ENCODE assay signal across 16 mouse cellular contexts in genomic region chr5:92712621-92713395, GRCm38 (mm10). TPM values are rescaled to one million over a fixed set of nuclear protein-coding genes. Genes with fewer than 3 reads are reported as not detected.
DNase-seq lines count a peak whose midpoint lies in the region; ATAC-seq and TF ChIP-seq lines count a peak whose summit lies in the region.
"Had no signal": no experiment of that assay in that cellular context is flagged by ENCODE, and none has a peak within 500 bp of the region (broad histone marks: within the 10 kb centered on the region; RNA-seq: fewer than 3 reads in every experiment).

No protein-coding gene starts in this region.

- ATAC-seq in hindbrain, postnatal 0 days: 0 out of 2 replicates have a peak, but pooled peaks have one; percentile 29
- ATAC-seq in hindbrain, embryonic 11.5 days (ENCODE audit: low FRiP score): no peak
- no peak for ATAC-seq in lung, postnatal 0 days
- ATAC-seq in neural tube, embryonic 15.5 days (ENCODE audit: low FRiP score): peak; percentile 45; the same call in 1 of the 2 replicates
- ATAC-seq: intestine, embryonic 15.5 days had no signal

- H3K4me2 ChIP-seq in hindbrain, postnatal 0 days (ENCODE audit: low read depth, low read length): no peak overlapping the region
- H3K4me2 ChIP-seq in hindbrain, embryonic 11.5 days (replicated peaks; ENCODE audit: low read depth, low read length): no peak overlapping the region
- H3K4me2 ChIP-seq in lung, postnatal 0 days (replicated peaks; ENCODE audit: low read depth, low read length): no peak overlapping the region
- no peak overlapping the region for H3K4me2 ChIP-seq in neural tube, embryonic 15.5 days
- H3K4me2 ChIP-seq: intestine, embryonic 15.5 days; limb, embryonic 15.5 days; lung, embryonic 15.5 days; midbrain, embryonic 11.5 days had no signal

- no peaks in the 10 kb centered on the region for H3K4me1 ChIP-seq in hindbrain, postnatal 0 days (ENCODE audit: insufficient read depth, low read length)
- H3K4me1 ChIP-seq in hindbrain, embryonic 11.5 days (replicated peaks; ENCODE audit: control insufficient read depth, insufficient read depth, low read length): no peaks in the 10 kb centered on the region; the same call in 1 of the 2 replicates
- peaks cover 10% of the 10 kb centered on the region; the same call in 1 of the 2 replicates for H3K4me1 ChIP-seq in lung, postnatal 0 days (ENCODE audit: insufficient read depth, low read depth, low read length)
- peaks cover 2% of the 10 kb centered on the region for H3K4me1 ChIP-seq in lung, adult 2 months (ENCODE audit: control insufficient read depth, insufficient read depth, low read length)
- H3K4me1 ChIP-seq in neural tube, embryonic 15.5 days: 0 out of 2 replicates have a peak, but pooled peaks cover 3% of the 10 kb centered on the region
- H3K4me1 ChIP-seq: limb, embryonic 15.5 days had no signal

- TF ChIP-seq POLR2A in lung, adult 2 months (IDR thresholded peaks at IDR 0.05; ENCODE audit: borderline replicate concordance, extremely low read depth, low read depth, low read length): no peak

- H3K4me3 ChIP-seq in hindbrain, postnatal 0 days (ENCODE audit: low read length): no peak overlapping the region
- H3K4me3 ChIP-seq in hindbrain, embryonic 11.5 days (ENCODE audit: low read depth, low read length): no peak overlapping the region
- H3K4me3 ChIP-seq in lung, postnatal 0 days (ENCODE audit: low read depth, low read length): no peak overlapping the region
- no peak overlapping the region for H3K4me3 ChIP-seq in lung, adult 2 months (replicated peaks; ENCODE audit: extremely low read depth, low read depth, low read length)
- no peak overlapping the region for H3K4me3 ChIP-seq in neural tube, embryonic 15.5 days (replicated peaks)
- H3K4me3 ChIP-seq: intestine, embryonic 15.5 days; limb, embryonic 15.5 days; lung, embryonic 15.5 days had no signal

- no peaks in the 10 kb centered on the region for H3K9me3 ChIP-seq in hindbrain, postnatal 0 days (ENCODE audit: low read length)
- no peaks in the 10 kb centered on the region for H3K9me3 ChIP-seq in hindbrain, embryonic 11.5 days (ENCODE audit: control insufficient read depth, low read length)
- H3K9me3 ChIP-seq in lung, postnatal 0 days (ENCODE audit: low read length): no peaks in the 10 kb centered on the region
- no peaks in the 10 kb centered on the region for H3K9me3 ChIP-seq in neural tube, embryonic 15.5 days (replicated peaks)
- H3K9me3 ChIP-seq: intestine, embryonic 15.5 days; limb, embryonic 15.5 days; lung, embryonic 15.5 days had no signal

- no peak overlapping the region for H3K9ac ChIP-seq in hindbrain, postnatal 0 days (replicated peaks; ENCODE audit: low read length)
- no peak overlapping the region for H3K9ac ChIP-seq in hindbrain, embryonic 11.5 days (ENCODE audit: low read depth, low read length)
- no peak overlapping the region for H3K9ac ChIP-seq in lung, postnatal 0 days (replicated peaks; ENCODE audit: low read depth)
- no peak overlapping the region for H3K9ac ChIP-seq in neural tube, embryonic 15.5 days (replicated peaks)
- H3K9ac ChIP-seq: intestine, embryonic 15.5 days; limb, embryonic 15.5 days; lung, embryonic 15.5 days had no signal

- 74% methylated on average over 5 of the region's 5 CpGs for WGBS in hindbrain, postnatal 0 days
- WGBS in hindbrain, embryonic 11.5 days: 70% methylated on average over 5 of the region's 5 CpGs
- WGBS in lung, postnatal 0 days: 82% methylated on average over 5 of the region's 5 CpGs
- 79% methylated on average over 5 of the region's 5 CpGs for WGBS in lung, adult 2 months
- WGBS in neural tube, embryonic 15.5 days: 75% methylated on average over 5 of the region's 5 CpGs

- TF ChIP-seq EP300 in lung, postnatal 0 days (IDR thresholded peaks at IDR 0.05): no peak

- H3K36me3 ChIP-seq in hindbrain, postnatal 0 days (ENCODE audit: insufficient read depth, low read length): no peaks in the 10 kb centered on the region
- H3K36me3 ChIP-seq in hindbrain, embryonic 11.5 days (ENCODE audit: control insufficient read depth, insufficient read depth, low read length): no peaks in the 10 kb centered on the region
- no peaks in the 10 kb centered on the region for H3K36me3 ChIP-seq in lung, postnatal 0 days (ENCODE audit: insufficient read depth, low read length)
- no peaks in the 10 kb centered on the region for H3K36me3 ChIP-seq in neural tube, embryonic 15.5 days
- H3K36me3 ChIP-seq: intestine, embryonic 15.5 days; limb, embryonic 15.5 days; lung, embryonic 15.5 days had no signal

- H3K27me3 ChIP-seq in hindbrain, postnatal 0 days (ENCODE audit: insufficient read depth, low read length): no peaks in the 10 kb centered on the region
- no peaks in the 10 kb centered on the region for H3K27me3 ChIP-seq in hindbrain, embryonic 11.5 days (ENCODE audit: control insufficient read depth, insufficient read depth, low read length)
- H3K27me3 ChIP-seq in lung, postnatal 0 days (replicated peaks; ENCODE audit: insufficient read depth, low read length): no peaks in the 10 kb centered on the region
- no peaks in the 10 kb centered on the region for H3K27me3 ChIP-seq in neural tube, embryonic 15.5 days (replicated peaks)
- H3K27me3 ChIP-seq: intestine, embryonic 15.5 days; limb, embryonic 15.5 days; lung, embryonic 15.5 days had no signal

- no peak for TF ChIP-seq CTCF in hindbrain, postnatal 0 days (IDR thresholded peaks at IDR 0.05; ENCODE audit: low read depth)
- no peak for TF ChIP-seq CTCF in lung, postnatal 0 days (IDR thresholded peaks at IDR 0.05)
- TF ChIP-seq CTCF in lung, adult 2 months (IDR thresholded peaks at IDR 0.05; ENCODE audit: insufficient read depth, low read length): no peak

- peak; percentile 22 for DNase-seq in hindbrain, postnatal 0 days (ENCODE audit: low spot score)
- no peak for DNase-seq in hindbrain, embryonic 11.5 days (ENCODE audit: low spot score)
- peak; percentile 15 for DNase-seq in layer of hippocampus, adult 11-12 months (ENCODE audit: low spot score)
- no peak for DNase-seq in layer of hippocampus, postnatal 25 days (ENCODE audit: extremely low spot score in 1 of 2, low spot score in 1 of 2)
- DNase-seq in lung, postnatal 0 days (ENCODE audit: low spot score): no peak
- no peak for DNase-seq in lung, adult 2 months
- DNase-seq: cerebellum, adult 9-10 months; right cerebral cortex, postnatal 14 days; thymus, postnatal 36 days had no signal

- no peak overlapping the region for H3K27ac ChIP-seq in hindbrain, postnatal 0 days
- no peak overlapping the region for H3K27ac ChIP-seq in hindbrain, embryonic 11.5 days (ENCODE audit: low read depth, low read length)
- peak overlapping the region; percentile 26; the same call in 1 of the 2 replicates for H3K27ac ChIP-seq in lung, postnatal 0 days (ENCODE audit: low read length)
- no peak overlapping the region; the same call in 1 of the 2 replicates for H3K27ac ChIP-seq in neural tube, embryonic 15.5 days (replicated peaks)
- H3K27ac ChIP-seq: intestine, embryonic 15.5 days; limb, embryonic 15.5 days; lung, embryonic 15.5 days had no signal

RNA-seq across cellular contexts. Expression of gene Shroom3, which starts 29.6 kb away (rescaled TPM):
- total RNA-seq in hindbrain, postnatal 0 days (2014; rRNA removed): 9.7 and 18.9 TPM in 2 replicates
- polyA plus RNA-seq in hindbrain, postnatal 0 days (2015; fragmentation: Nextera tagmentation; extraction: Ambion mirVana): 1.1 and 1.2 TPM in 2 replicates
- 4.8 and 6.6 TPM in 2 replicates for polyA plus RNA-seq in hindbrain, embryonic 11.5 days (2014; fragmentation: Nextera tagmentation; extraction: Ambion mirVana)
- 1 to 10 TPM; 1.7 to 2.7 TPM for total RNA-seq in layer of hippocampus, postnatal 25 days (2021)
- polyA plus RNA-seq in lung, postnatal 0 days (2015; fragmentation: Nextera tagmentation; extraction: Ambion mirVana): 8.8 and 10.6 TPM in 2 replicates
- 63.6 and 70.0 TPM in 2 replicates for polyA plus RNA-seq in lung, adult 2 months (2012; rRNA removed)
- 1.8 and 2.3 TPM in 2 replicates for polyA plus RNA-seq in neural tube, embryonic 15.5 days (2015; fragmentation: Nextera tagmentation; extraction: Ambion mirVana)
- total RNA-seq: neutrophil, adult 5-6 weeks had no signal

RNA-seq across cellular contexts. Expression of gene Ccdc158, which starts 37.7 kb away (rescaled TPM):
- total RNA-seq in hindbrain, postnatal 0 days (2014; rRNA removed): 0.26 and 0.72 TPM in 2 replicates
- polyA plus RNA-seq in hindbrain, postnatal 0 days (2015; fragmentation: Nextera tagmentation; extraction: Ambion mirVana): 0.23 and 0.28 TPM in 2 replicates
- polyA plus RNA-seq in hindbrain, embryonic 11.5 days (2014; fragmentation: Nextera tagmentation; extraction: Ambion mirVana): 0.89 and 1.1 TPM in 2 replicates
- 1 to 10 TPM in 1 of 2 experiments, under 1 TPM in 1; 0.49 to 1.0 TPM for total RNA-seq in layer of hippocampus, postnatal 25 days (2021)
- polyA plus RNA-seq in lung, postnatal 0 days (2015; fragmentation: Nextera tagmentation; extraction: Ambion mirVana): 1.1 and 1.6 TPM in 2 replicates
- 0.33 and 0.37 TPM in 2 replicates for polyA plus RNA-seq in lung, adult 2 months (2012; rRNA removed)
- 0.31 and 0.54 TPM in 2 replicates for polyA plus RNA-seq in neural tube, embryonic 15.5 days (2015; fragmentation: Nextera tagmentation; extraction: Ambion mirVana)
- polyA plus RNA-seq: C2C12 had no signal

Comparison
In these comparisons a context has a peak if more than half of its experiments do, and no peak if none do; other contexts are left out.
1. ATAC-seq: peak in hindbrain, postnatal 0 days (single experiment) and neural tube, embryonic 15.5 days (single experiment); none in hindbrain, embryonic 11.5 days (single experiment) and lung, postnatal 0 days (single experiment).
2. DNase-seq: peak in hindbrain, postnatal 0 days (single experiment) and layer of hippocampus, adult 11-12 months (single experiment); none in hindbrain, embryonic 11.5 days (single experiment), layer of hippocampus, postnatal 25 days (0 of 2), lung, postnatal 0 days (single experiment) and lung, adult 2 months (single experiment).